Mouse (Mus musculus) adrenal gland, adult 8-10 months (tissue): ENCODE measurements around the gene Cox7b. TPM values are rescaled to one million over a fixed set of nuclear protein-coding genes. Genes with fewer than 3 reads are reported as not detected.

Source experiments
- total RNA-seq, 4 experiments: library from RNA; stranded (reverse); gene quantifications; 2 replicates each; pipeline ENCODE4 v1.2.4; 2022

Gene Cox7b
- total RNA-seq, 4 experiments from 2014 or later: 194 to 365 (median 289) TPM

Other genes starting within 250 kb of the Cox7b start
- 100 to 1,000 TPM; 105 to 165 (median 124) TPM for gene Atrx, start 86.3 kb upstream of the Cox7b start, total RNA-seq
- 10 to 100 TPM; 54.0 to 65.9 (median 59.2) TPM for gene Magt1, start 3.8 kb upstream of the Cox7b start, total RNA-seq
- gene Atp7a, start 11.6 kb downstream of the Cox7b start, total RNA-seq: 10 to 100 TPM; 38.9 to 47.4 (median 44.8) TPM
- gene Tlr13, start 127.5 kb downstream of the Cox7b start, total RNA-seq: 1 to 10 TPM; 3.0 to 7.0 (median 5.0) TPM
- gene Pgk1, start 171.4 kb downstream of the Cox7b start, total RNA-seq: 100 to 1,000 TPM; 247 to 334 (median 294) TPM
- 10 to 100 TPM; 19.6 to 28.2 (median 20.1) TPM for gene Taf9b, start 205.5 kb downstream of the Cox7b start, total RNA-seq
- gene Fnd3c2, start 239.7 kb downstream of the Cox7b start, total RNA-seq: not detected